Mouse (Mus musculus): ENCODE results near the gene Cuedc2. TPM values are rescaled to one million over a fixed set of nuclear protein-coding genes. Genes with fewer than 3 reads are reported as not detected.

Cuedc2 gene
- 69.8 and 72.0 TPM in 2 replicates for polyA plus RNA-seq (2012; rRNA removed)

DNA sequence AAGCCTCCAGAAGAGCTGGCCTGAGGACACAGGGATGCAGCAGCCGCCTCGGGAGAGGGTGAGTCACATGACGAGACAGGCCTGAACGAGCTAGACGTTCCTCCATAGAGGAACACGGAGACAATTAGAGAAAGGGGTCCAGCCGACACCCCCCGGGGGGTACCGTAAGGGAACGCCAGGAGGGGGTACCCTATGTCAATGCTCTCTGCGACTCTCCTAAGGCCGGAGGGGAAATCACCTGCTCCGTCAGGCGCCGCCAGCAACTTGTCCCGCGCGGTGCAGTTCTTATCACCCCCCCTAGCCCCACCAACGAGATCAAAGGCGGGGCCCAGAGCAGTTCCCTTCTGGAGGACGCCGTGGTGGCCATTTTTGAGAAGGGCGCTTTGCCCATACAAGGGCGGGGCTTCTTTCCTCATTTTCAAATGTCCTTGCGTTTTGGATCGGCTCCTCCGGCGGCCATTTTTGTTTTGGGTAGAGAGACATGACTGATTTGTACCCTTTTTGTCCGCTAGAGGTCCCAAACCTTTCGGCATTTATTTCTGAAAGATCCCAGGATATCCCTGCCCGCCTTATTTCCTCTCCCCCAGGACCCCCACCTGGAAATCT is at the start of gene Cuedc2:
Gene Cuedc2, minus strand, starts transcription at position 372 of the 606 bp plus-strand sequence.
- WGBS: under 1% methylated on average over 31 of the region's 31 CpGs
- peak; percentile 99 for DNase-seq
- peak within 1 kb of the TSS; percentile 30; the same call in 1 of the 2 replicates for H3K27ac ChIP-seq (ENCODE audit: insufficient read depth, low read depth, low read length)

GRCm38 (mm10) chr19:46382275-46382674 is 43.8 kb upstream of the Cuedc2 start:
- WGBS: 61% methylated on average over 9 of the region's 9 CpGs
- Histone ChIP-seq H3K4me1 (ENCODE audit: control insufficient read depth, insufficient read depth, low read length) (no peaks in the 10 kb centered on the region), H3K4me3 (ENCODE audit: insufficient read depth, low read depth, low read length) (no peak overlapping the region), H3K27ac (ENCODE audit: insufficient read depth, low read depth, low read length) (no peak overlapping the region; the same call in 1 of the 2 replicates), H3K36me3 (ENCODE audit: control insufficient read depth, insufficient read depth, low read length) (peaks cover 15% of the 10 kb centered on the region; the same call in 1 of the 2 replicates), H3K27me3 (replicated peaks; ENCODE audit: control insufficient read depth, insufficient read depth, low read length) (no peaks in the 10 kb centered on the region)
- peak; percentile 59 for DNase-seq
- TF ChIP-seq CTCF (conservative IDR thresholded peaks at IDR 0.05; ENCODE audit: insufficient read depth, insufficient read length, low read depth, low read length): no peak
- TF ChIP-seq POLR2A (IDR thresholded peaks at IDR 0.05; ENCODE audit: low read depth, low read length): no peak

More for the DNA sequence above, at the start of gene Cuedc2:
- no peaks in the 10 kb centered on the region for H3K36me3 ChIP-seq (ENCODE audit: control insufficient read depth, insufficient read depth, low read length)
- peaks cover 13% of the 10 kb centered on the region; the same call in 1 of the 2 replicates for H3K4me1 ChIP-seq (ENCODE audit: control insufficient read depth, insufficient read depth, low read length)
- TF ChIP-seq POLR2A (IDR thresholded peaks at IDR 0.05; ENCODE audit: low read depth, low read length) (no peak), CTCF (conservative IDR thresholded peaks at IDR 0.05; ENCODE audit: insufficient read depth, insufficient read length, low read depth, low read length) (peak; percentile 49)
- H3K27me3 ChIP-seq (replicated peaks; ENCODE audit: control insufficient read depth, insufficient read depth, low read length): no peaks in the 10 kb centered on the region
- peak within 1 kb of the TSS; percentile 86 for H3K4me3 ChIP-seq (ENCODE audit: insufficient read depth, low read depth, low read length)

DNA sequence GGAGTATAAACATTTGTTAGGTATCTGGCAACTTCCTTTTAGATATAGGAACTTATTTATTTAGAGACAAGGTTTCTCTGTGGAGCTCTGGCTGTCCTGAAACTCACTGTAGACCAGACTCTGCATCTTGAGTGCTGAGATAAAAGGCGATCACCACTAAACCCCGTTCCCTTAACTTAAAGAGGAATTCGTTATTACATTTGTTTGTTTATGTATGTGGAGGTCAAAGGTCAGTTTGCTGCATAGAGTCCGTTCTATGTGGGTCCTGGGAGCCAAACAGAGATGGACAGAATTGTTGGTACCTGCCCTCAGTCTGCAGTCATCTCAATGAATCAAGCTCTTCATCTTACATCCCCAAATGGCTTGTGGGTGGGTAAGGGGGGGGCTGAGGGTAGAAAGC is 37.4 kb upstream of the Cuedc2 start:
- TF ChIP-seq CTCF (conservative IDR thresholded peaks at IDR 0.05; ENCODE audit: insufficient read depth, insufficient read length, low read depth, low read length): no peak
- no peak for TF ChIP-seq POLR2A (IDR thresholded peaks at IDR 0.05; ENCODE audit: low read depth, low read length)
- WGBS: 48% methylated on average over 4 of the region's 4 CpGs
- no peak overlapping the region for H3K27ac ChIP-seq (ENCODE audit: insufficient read depth, low read depth, low read length)
- no peak overlapping the region for H3K4me3 ChIP-seq (ENCODE audit: insufficient read depth, low read depth, low read length)
- peaks cover 4% of the 10 kb centered on the region; the same call in 1 of the 2 replicates for H3K36me3 ChIP-seq (ENCODE audit: control insufficient read depth, insufficient read depth, low read length)
- no peak for DNase-seq
- no peaks in the 10 kb centered on the region for H3K27me3 ChIP-seq (replicated peaks; ENCODE audit: control insufficient read depth, insufficient read depth, low read length)
- no peaks in the 10 kb centered on the region for H3K4me1 ChIP-seq (ENCODE audit: control insufficient read depth, insufficient read depth, low read length)

DNA sequence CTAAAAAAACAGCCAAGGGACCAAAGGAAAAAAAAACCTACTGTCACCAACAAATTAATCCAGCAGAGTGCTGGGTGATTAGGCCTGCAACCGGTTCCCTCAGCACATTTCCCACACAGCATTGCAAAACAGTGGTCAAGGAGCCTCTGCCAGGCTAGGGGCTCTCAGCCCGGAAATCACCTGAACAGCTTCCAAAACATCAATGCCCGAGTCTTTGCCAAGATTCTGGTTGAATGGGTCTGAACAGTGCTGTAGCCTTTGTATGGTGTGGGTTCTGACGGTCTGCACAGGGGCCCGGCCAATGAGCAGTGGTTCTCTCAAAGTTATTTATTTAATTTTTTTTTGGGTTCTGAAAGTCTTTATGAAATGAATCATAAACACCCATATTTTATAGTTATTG is 37.0 kb upstream of the Cuedc2 start:
- 36% methylated on average over 5 of the region's 5 CpGs for WGBS
- H3K27ac ChIP-seq (ENCODE audit: insufficient read depth, low read depth, low read length): no peak overlapping the region
- DNase-seq: peak; percentile 25
- TF ChIP-seq POLR2A (IDR thresholded peaks at IDR 0.05; ENCODE audit: low read depth, low read length): no peak
- no peak for TF ChIP-seq CTCF (conservative IDR thresholded peaks at IDR 0.05; ENCODE audit: insufficient read depth, insufficient read length, low read depth, low read length)
- H3K27me3 ChIP-seq (replicated peaks; ENCODE audit: control insufficient read depth, insufficient read depth, low read length): no peaks in the 10 kb centered on the region
- no peaks in the 10 kb centered on the region for H3K4me1 ChIP-seq (ENCODE audit: control insufficient read depth, insufficient read depth, low read length)
- peaks cover 4% of the 10 kb centered on the region; the same call in 1 of the 2 replicates for H3K36me3 ChIP-seq (ENCODE audit: control insufficient read depth, insufficient read depth, low read length)
- H3K4me3 ChIP-seq (ENCODE audit: insufficient read depth, low read depth, low read length): no peak overlapping the region

- H3K36me3 ChIP-seq (ENCODE audit: control insufficient read depth, insufficient read depth, low read length): peaks cover 4% of the 10 kb centered on the region; the same call in 1 of the 2 replicates
- no peaks in the 10 kb centered on the region for H3K4me1 ChIP-seq (ENCODE audit: control insufficient read depth, insufficient read depth, low read length)
- DNase-seq: no peak
- no peaks in the 10 kb centered on the region for H3K27me3 ChIP-seq (replicated peaks; ENCODE audit: control insufficient read depth, insufficient read depth, low read length)
- H3K4me3 ChIP-seq (ENCODE audit: insufficient read depth, low read depth, low read length): no peak overlapping the region
- TF ChIP-seq POLR2A (IDR thresholded peaks at IDR 0.05; ENCODE audit: low read depth, low read length): no peak
- TF ChIP-seq CTCF (conservative IDR thresholded peaks at IDR 0.05; ENCODE audit: insufficient read depth, insufficient read length, low read depth, low read length): no peak
- H3K27ac ChIP-seq (ENCODE audit: insufficient read depth, low read depth, low read length): no peak overlapping the region
- 63% methylated on average over 21 of the region's 21 CpGs for WGBS
Measured at GRCm38 (mm10) chr19:46374477-46375088, 36.1 kb upstream of the Cuedc2 start.

DNA sequence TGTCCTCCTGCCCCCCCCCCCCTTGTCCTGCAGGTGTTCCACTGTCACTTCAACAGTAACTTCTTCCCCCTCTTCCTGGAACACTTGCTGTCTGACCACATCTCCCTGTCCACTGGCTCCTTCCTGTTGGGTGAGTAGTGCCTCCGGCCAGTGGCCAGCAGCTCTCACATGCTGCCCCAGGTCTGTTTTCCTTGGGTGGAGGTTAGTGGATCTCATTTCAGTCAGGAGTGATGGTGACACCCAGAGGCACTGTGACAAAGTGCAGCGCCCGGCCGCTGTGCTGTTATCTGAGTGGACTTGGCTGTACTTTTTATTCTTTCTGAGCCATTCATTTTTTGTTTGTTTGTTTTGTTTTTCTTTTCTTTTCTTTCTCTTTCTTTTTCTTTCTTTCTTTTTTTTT is 30.7 kb upstream of the Cuedc2 start:
- Histone ChIP-seq H3K27ac (ENCODE audit: insufficient read depth, low read depth, low read length) (no peak overlapping the region), H3K27me3 (replicated peaks; ENCODE audit: control insufficient read depth, insufficient read depth, low read length) (no peaks in the 10 kb centered on the region), H3K36me3 (ENCODE audit: control insufficient read depth, insufficient read depth, low read length) (no peaks in the 10 kb centered on the region), H3K4me3 (ENCODE audit: insufficient read depth, low read depth, low read length) (no peak overlapping the region), H3K4me1 (ENCODE audit: control insufficient read depth, insufficient read depth, low read length) (no peaks in the 10 kb centered on the region)
- TF ChIP-seq POLR2A (IDR thresholded peaks at IDR 0.05; ENCODE audit: low read depth, low read length) (no peak), CTCF (conservative IDR thresholded peaks at IDR 0.05; ENCODE audit: insufficient read depth, insufficient read length, low read depth, low read length) (peak; percentile 80)
- peak; percentile 80 for DNase-seq
- 14% methylated on average over 4 of the region's 4 CpGs for WGBS

All from kidney, adult 2 months (tissue).